Mouse (Mus musculus) liver, embryonic 13.5 days (tissue): ENCODE data around the gene Rac3. TPM values are rescaled to one million over a fixed set of nuclear protein-coding genes. Genes with fewer than 3 reads are reported as not detected.

ENCODE experiments used
- ATAC-seq: fragments of 200-750 bp; cut with Nextera tagmentation; 2 replicates; pipeline ENCODE4 v1.8.0; 2017; ENCODE audit warnings: low read depth, mild to moderate bottlenecking, moderate number of reproducible peaks, moderate library complexity
- DNase-seq: peaks from one replicate; pipeline ENCODE4 v3.0.0; 2022
- H3K27ac ChIP-seq: fragments of 300-500 bp; sonication (generic); 2 replicates; pipeline ENCODE4 v1.5.1; 2015; ENCODE audit warnings: moderate library complexity, mild to moderate bottlenecking, inconsistent platforms
- H3K27me3 ChIP-seq: fragments of 300-500 bp; sonication (generic); 2 replicates; pipeline ENCODE4 v1.6.1; 2015; ENCODE audit warnings: mild to moderate bottlenecking, inconsistent platforms
- H3K36me3 ChIP-seq: fragments of 300-500 bp; sonication (generic); 2 replicates; pipeline ENCODE4 v1.6.1; 2015; ENCODE audit warnings: mild to moderate bottlenecking, inconsistent platforms
- H3K4me1 ChIP-seq: fragments of 300-500 bp; sonication (generic); replicated peaks from 2 replicates; pipeline ENCODE4 v1.6.1; 2015; ENCODE audit warnings: inconsistent platforms
- H3K4me2 ChIP-seq: fragments of 300-500 bp; sonication (generic); 2 replicates; pipeline ENCODE4 v1.6.1; 2015; ENCODE audit warnings: inconsistent platforms, mild to moderate bottlenecking, moderate library complexity
- H3K4me3 ChIP-seq: fragments of 300-500 bp; sonication (generic); replicated peaks from 2 replicates; pipeline ENCODE4 v1.5.1; 2015; ENCODE audit warnings: mild to moderate bottlenecking, inconsistent platforms
- H3K9ac ChIP-seq: fragments of 300-500 bp; sonication (generic); 2 replicates; pipeline ENCODE4 v1.6.1; 2015; ENCODE audit warnings: mild to moderate bottlenecking, inconsistent platforms
- H3K9me3 ChIP-seq: fragments of 300-500 bp; sonication (generic); replicated peaks from 2 replicates; pipeline ENCODE4 v1.6.1; 2016; ENCODE audit warnings: inconsistent platforms
- WGBS: fragments of 180-500 bp; shearing (Covaris S2); methylation state at CpG from one replicate; pipeline ENCODE4 v1.1.7; 2015; ENCODE audit not compliant: insufficient replicate concordance; 5-methylcytosine and 5-hydroxymethylcytosine counted together
- polyA plus RNA-seq: library from polyadenylated mRNA; unstranded; fragments of >200 nt; fragmentation: Nextera tagmentation; extraction: Ambion mirVana; gene quantifications from 2 replicates; pipeline ENCODE4 v1.2.1, GENCODE M21; 2015

The Rac3 gene
- polyA plus RNA-seq, 1 experiment from 2014 or later = 2.3 TPM

DNA sequence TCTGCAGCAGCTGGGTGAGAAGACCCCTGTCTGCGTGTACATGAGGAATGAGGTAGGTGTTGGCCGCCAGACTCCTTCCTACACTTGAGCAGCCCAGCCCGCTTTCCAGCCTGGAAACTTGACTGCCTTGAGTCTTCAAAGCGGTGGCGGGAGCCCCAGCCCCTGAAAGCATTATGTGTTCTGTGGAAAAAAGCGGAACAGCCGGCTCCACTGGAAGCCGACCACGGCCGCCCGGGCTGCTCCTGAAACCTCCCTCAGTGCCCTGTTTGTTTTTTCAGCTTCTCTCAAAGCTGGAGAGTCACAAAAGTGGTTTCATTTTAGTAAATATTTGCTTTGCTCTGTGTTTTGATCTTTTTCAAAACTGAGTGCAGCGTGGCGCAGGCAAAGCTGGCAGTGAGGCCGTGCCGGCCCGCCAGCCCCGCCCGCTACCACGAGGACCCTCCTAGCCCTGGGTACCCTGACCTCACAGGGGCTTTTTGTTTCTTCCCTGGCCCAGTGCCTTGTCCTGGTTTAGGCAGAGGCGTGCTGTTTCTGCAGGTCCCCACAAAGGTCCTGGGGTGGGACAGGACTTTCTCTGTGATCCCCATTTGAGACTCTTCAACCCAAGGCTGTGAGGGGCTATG lies 34.5 kb upstream of the Rac3 start:
- Histone ChIP-seq H3K36me3 (peaks cover 43% of the 10 kb centered on the region), H3K4me1 (0 out of 2 replicates have a peak, but pooled peaks cover 3% of the 10 kb centered on the region), H3K9me3 (no peaks in the 10 kb centered on the region), H3K9ac (no peak overlapping the region), H3K27me3 (no peaks in the 10 kb centered on the region), H3K27ac (no peak overlapping the region), H3K4me2 (no peak overlapping the region), H3K4me3 (no peak overlapping the region)
- no peak for DNase-seq
- 82% methylated on average over 20 of the region's 20 CpGs for WGBS
- ATAC-seq = no peak

DNA sequence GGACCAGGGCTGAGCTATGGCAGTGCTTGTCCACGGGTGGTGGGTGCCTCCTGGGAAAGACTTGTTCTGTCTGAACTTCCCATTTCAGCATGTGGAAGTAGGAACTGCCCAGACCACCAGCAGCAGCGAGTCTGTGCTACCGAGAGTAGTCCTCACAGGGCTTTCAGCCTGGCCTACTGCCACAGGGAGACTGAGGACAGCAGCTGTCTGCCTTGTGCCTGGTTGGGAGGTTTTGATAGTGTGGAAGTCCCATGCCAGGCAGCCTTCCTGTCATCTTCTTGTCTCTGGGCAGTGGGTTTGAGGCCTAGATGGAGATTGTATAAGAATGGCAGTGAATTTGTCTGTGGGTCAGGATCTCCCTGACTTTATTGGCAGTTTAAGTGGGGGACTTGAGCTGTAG lies 31.9 kb upstream of the Rac3 start:
- Histone ChIP-seq H3K9me3 (no peaks in the 10 kb centered on the region), H3K4me2 (no peak overlapping the region), H3K36me3 (peaks cover 43% of the 10 kb centered on the region), H3K4me1 (0 out of 2 replicates have a peak, but pooled peaks cover 3% of the 10 kb centered on the region), H3K27ac (no peak overlapping the region), H3K27me3 (no peaks in the 10 kb centered on the region), H3K4me3 (no peak overlapping the region), H3K9ac (no peak overlapping the region)
- 50% methylated on average over 3 of the region's 3 CpGs for WGBS
- ATAC-seq (no peak), DNase-seq (no peak)

DNA sequence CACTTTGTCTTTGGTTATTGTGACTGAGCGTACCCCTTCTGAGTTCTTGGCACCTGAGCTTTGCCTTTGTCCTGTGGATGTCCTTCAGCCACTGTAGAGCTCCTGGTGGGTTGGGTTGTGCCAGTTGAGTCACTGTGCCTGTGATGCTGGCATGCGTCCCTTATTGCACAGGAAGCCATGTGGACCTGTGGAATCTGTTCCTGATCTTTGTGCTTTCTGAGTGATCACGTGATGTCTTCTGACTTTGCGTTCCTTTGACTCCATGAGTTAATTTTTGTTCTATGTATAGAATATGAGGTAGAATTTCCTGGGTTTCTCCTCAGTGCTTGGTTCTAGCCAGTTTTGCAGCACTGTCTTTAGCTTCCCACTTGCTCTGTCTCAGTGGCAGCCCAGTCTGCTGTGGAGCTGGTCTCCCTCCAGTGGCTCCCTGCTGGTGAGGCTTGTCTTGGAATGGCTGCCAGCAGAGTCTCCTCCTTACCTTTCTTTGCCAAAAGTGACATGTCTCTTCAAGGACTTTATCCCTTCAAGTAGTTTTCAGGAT lies 28.7 kb upstream of the Rac3 start:
- WGBS = 86% methylated on average over 4 of the region's 4 CpGs
- DNase-seq = no peak

DNA sequence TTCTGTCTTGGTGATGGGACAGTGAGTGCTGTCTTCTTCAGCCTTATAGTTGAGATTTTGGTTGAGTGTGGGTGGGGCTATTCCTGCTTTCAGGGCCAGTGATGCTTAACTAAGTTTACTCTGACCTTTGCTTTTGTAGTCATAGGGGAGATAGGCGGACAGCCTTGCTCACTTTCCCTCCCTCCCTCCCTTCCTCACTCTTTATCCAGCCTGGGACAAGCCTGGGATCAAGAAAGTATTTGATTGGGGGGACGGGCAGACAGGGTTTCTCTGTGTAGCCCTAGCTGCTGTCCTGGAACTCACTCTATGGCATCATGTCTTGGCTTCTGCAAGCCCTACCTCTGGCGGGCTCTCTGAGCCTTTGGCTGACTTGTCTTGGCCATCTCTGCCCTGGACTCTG lies 27.8 kb upstream of the Rac3 start:
- H3K9me3 ChIP-seq = 0 out of 2 replicates have a peak, but pooled peaks cover 4% of the 10 kb centered on the region

More for the DNA sequence above, 28.7 kb upstream of the Rac3 start:
- H3K36me3 ChIP-seq = peaks cover 43% of the 10 kb centered on the region
- H3K27ac ChIP-seq = no peak overlapping the region
- no peak overlapping the region for H3K4me3 ChIP-seq
- no peak overlapping the region for H3K4me2 ChIP-seq
- H3K9me3 ChIP-seq = 0 out of 2 replicates have a peak, but pooled peaks cover 4% of the 10 kb centered on the region
- no peaks in the 10 kb centered on the region for H3K27me3 ChIP-seq
- ATAC-seq = no peak
- 0 out of 2 replicates have a peak, but pooled peaks cover 13% of the 10 kb centered on the region for H3K4me1 ChIP-seq
- no peak overlapping the region for H3K9ac ChIP-seq

DNA sequence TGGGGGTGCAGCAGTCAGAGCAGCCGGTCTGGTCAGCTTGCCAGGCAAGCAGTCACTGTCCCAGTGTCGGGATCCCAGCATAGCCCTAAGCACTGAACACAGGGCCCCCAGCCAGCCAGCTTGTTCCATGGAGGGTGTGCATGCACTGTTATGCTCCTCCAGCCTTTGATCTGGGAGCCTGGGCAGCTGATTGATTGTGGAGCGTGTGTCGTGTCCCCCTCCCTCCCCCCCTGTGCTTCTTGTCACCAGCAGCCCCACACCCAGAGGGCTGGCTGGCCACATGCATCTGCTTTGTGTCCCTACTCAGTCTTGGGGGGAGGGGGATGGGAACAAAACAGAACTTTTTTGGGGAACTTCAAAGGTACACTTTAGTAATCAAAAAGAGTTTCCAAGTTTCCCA lies 26.1 kb upstream of the Rac3 start:
- no peak overlapping the region for H3K4me3 ChIP-seq
- no peak overlapping the region for H3K27ac ChIP-seq
- H3K4me2 ChIP-seq = no peak overlapping the region
- H3K36me3 ChIP-seq = peaks cover 31% of the 10 kb centered on the region
- no peak overlapping the region for H3K9ac ChIP-seq
- ATAC-seq = no peak
- no peaks in the 10 kb centered on the region for H3K27me3 ChIP-seq
- H3K4me1 ChIP-seq = 0 out of 2 replicates have a peak, but pooled peaks cover 13% of the 10 kb centered on the region
- H3K9me3 ChIP-seq = 0 out of 2 replicates have a peak, but pooled peaks cover 4% of the 10 kb centered on the region
- no peak for DNase-seq
- WGBS = 65% methylated on average over 4 of the region's 4 CpGs

More for the DNA sequence above, 27.8 kb upstream of the Rac3 start:
- Histone ChIP-seq H3K4me3 (no peak overlapping the region), H3K27ac (no peak overlapping the region), H3K36me3 (peaks cover 35% of the 10 kb centered on the region), H3K27me3 (no peaks in the 10 kb centered on the region), H3K4me1 (0 out of 2 replicates have a peak, but pooled peaks cover 13% of the 10 kb centered on the region), H3K9ac (no peak overlapping the region), H3K4me2 (no peak overlapping the region)
- WGBS = 67% methylated on average over 3 of the region's 3 CpGs
- ATAC-seq = no peak
- no peak for DNase-seq

DNA sequence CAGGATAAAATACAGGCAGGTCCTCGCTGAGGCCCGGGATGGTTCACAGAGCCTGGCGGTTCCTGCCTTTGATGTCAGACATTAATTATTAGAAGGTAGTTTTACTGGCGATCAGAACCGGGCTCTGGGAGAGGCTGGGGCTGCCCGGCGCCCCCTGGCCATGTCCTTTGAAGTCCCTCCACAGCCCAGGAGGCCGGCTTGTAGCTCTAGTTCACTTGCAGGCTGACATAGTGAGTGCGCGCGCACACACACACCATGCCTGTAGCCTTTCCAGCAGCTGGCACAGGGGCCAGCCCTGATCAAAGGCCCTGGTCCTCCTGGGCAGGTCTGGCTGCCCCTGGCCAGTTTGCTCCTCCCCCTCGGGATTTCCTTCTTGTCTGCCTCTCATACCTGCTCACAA lies 25.6 kb upstream of the Rac3 start:
- no peaks in the 10 kb centered on the region for H3K27me3 ChIP-seq
- no peak overlapping the region for H3K4me3 ChIP-seq
- no peak overlapping the region for H3K27ac ChIP-seq
- ATAC-seq = no peak
- H3K4me1 ChIP-seq = 0 out of 2 replicates have a peak, but pooled peaks cover 13% of the 10 kb centered on the region
- H3K9ac ChIP-seq = no peak overlapping the region
- H3K9me3 ChIP-seq = 0 out of 2 replicates have a peak, but pooled peaks cover 4% of the 10 kb centered on the region
- peaks cover 27% of the 10 kb centered on the region for H3K36me3 ChIP-seq
- no peak overlapping the region for H3K4me2 ChIP-seq
- DNase-seq = no peak
- WGBS = 78% methylated on average over 12 of the region's 12 CpGs

DNA sequence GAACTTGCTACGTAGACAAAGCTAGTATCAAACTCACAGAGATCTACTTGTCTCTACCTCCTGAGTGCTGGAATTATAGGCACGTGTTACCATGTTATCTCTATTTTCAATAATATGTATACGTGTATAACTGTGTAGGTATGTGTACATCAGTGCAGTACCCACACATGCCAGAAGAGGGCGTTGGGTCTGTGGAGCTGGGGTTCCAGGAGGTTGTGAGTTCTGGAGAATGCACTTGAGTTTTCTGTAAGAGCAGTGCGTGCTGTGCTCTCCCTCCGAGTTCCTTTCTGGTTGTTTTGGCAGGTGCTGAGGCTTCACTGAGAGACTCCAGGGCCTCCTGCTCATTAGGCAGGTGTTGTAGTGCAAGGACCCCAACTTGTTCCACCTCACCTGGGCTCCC lies 24.7 kb upstream of the Rac3 start:
- H3K9me3 ChIP-seq = 0 out of 2 replicates have a peak, but pooled peaks cover 4% of the 10 kb centered on the region

DNA sequence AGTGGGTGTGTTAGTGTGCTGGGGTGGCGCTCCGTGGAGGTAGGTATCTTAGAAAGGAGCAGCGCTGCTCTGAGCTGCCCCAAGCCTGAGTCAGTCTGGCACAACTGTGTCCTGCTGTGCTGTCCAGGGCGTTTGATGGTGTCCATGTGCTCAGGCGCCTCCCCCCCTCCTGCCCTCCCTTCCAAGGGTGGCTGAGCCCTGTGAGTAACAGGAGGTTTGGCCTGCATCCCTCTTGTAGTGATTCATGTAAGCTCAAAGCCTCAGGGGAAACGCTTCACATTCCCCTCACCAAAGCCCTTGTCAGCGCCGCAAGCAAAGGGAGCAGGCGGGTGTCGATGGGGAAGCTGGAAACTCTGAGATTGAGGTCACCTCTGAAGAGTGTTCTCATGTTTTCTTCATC lies 23.5 kb upstream of the Rac3 start:
- ATAC-seq = no peak

More for the DNA sequence above, 24.7 kb upstream of the Rac3 start:
- 0 out of 2 replicates have a peak, but pooled peaks cover 11% of the 10 kb centered on the region for H3K4me1 ChIP-seq
- DNase-seq (no peak), ATAC-seq (no peak)
- H3K9ac ChIP-seq = no peak overlapping the region
- H3K36me3 ChIP-seq = peaks cover 33% of the 10 kb centered on the region
- no peaks in the 10 kb centered on the region for H3K27me3 ChIP-seq
- H3K4me3 ChIP-seq = no peak overlapping the region
- WGBS = 79% methylated on average over 6 of the region's 6 CpGs
- no peak overlapping the region for H3K27ac ChIP-seq
- H3K4me2 ChIP-seq = no peak overlapping the region

DNA sequence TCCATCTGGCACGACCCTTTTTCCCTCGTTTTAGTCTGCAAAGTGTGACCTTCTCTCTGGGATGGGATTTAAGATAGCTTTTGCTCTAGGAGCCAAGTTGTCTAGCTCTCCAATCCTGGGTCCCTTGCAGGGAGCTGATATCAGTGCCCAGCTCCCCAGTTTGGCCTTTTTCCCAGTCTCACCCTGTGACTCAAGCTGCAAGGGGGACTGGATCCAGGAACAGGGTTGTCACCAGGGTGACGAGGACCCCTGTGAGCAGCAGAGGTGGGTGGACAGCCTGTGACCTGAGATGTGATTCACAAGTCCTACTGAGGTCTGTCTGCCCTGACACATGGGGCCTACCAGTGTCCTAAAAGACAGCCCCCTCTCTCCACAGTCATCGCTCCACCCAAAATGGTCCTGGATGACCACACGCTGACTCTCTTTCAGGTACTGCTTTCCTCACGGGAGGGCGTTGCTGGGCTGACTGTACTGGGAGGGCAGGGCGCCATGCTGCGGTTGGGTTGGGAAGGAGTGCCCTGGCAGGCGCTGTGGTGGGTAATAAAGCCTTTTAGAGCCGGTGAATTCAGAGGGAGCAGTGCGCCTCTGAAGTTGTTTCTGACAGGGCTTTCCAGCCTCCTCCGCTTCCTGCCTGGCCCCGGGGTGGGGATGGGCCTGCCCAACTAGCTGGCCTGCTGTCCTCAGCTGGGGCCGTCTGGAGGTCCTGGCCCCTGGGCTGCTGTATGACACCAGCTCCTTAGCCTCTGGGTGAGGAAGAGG lies 17.4 kb upstream of the Rac3 start:
- ATAC-seq (no peak), DNase-seq (no peak)
- Histone ChIP-seq H3K4me2 (no peak overlapping the region), H3K36me3 (peaks cover 34% of the 10 kb centered on the region), H3K9ac (no peak overlapping the region), H3K9me3 (no peaks in the 10 kb centered on the region), H3K27me3 (no peaks in the 10 kb centered on the region), H3K4me3 (no peak overlapping the region), H3K4me1 (peaks cover 10% of the 10 kb centered on the region), H3K27ac (no peak overlapping the region)
- 76% methylated on average over 15 of the region's 15 CpGs for WGBS

More for the DNA sequence above, 23.5 kb upstream of the Rac3 start:
- H3K4me1 ChIP-seq = 0 out of 2 replicates have a peak, but pooled peaks cover 10% of the 10 kb centered on the region
- H3K9ac ChIP-seq = no peak overlapping the region
- H3K9me3 ChIP-seq = 0 out of 2 replicates have a peak, but pooled peaks cover 4% of the 10 kb centered on the region
- DNase-seq = no peak
- H3K27me3 ChIP-seq = no peaks in the 10 kb centered on the region
- no peak overlapping the region for H3K27ac ChIP-seq
- peaks cover 42% of the 10 kb centered on the region for H3K36me3 ChIP-seq
- WGBS = 82% methylated on average over 10 of the region's 10 CpGs
- H3K4me3 ChIP-seq = no peak overlapping the region
- no peak overlapping the region for H3K4me2 ChIP-seq

DNA sequence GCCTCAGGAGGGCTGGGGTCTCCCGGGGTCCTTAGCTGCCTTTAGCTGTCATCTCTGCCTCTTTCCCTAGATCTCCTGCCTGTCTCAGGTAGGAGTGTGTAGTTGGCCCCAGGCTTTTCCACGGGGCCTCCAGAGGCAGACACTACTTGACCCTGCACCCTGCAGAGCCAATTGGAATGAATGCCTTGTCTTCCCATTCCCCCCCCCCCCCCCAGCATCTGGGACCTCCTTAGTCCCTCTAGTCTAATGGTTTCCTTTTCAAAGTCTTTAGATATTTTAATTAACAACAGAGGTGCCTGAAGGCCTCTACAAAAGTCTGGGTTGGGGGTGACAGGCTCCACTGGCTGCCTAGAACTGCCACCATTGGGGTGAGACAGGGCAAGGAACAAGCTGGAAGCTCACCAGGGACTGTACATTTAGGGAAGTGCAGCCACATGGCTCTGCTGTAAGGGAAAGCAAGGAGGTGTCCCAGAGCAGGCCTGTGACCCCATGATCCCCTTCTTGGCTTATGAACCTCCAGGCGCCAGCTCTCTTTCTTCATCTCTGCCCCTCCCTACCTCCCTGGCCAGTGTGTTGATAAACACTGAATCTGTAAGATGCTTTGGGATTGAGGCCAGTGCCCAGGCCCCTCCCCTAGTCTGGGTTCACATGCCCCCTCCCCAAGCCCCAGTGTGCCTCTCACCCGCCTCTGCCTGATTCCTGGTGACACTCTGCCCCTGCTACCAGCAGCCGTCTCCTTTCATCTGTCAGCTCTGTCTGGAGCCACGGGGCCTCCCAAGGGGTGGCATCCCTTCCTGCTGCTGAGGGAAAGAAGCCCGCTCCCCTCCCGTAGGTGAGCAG lies 16.6 kb upstream of the Rac3 start:
- Histone ChIP-seq H3K36me3 (peaks cover 35% of the 10 kb centered on the region), H3K9ac (no peak overlapping the region), H3K4me3 (no peak overlapping the region), H3K27me3 (no peaks in the 10 kb centered on the region), H3K4me1 (peaks cover 10% of the 10 kb centered on the region), H3K27ac (no peak overlapping the region), H3K9me3 (no peaks in the 10 kb centered on the region), H3K4me2 (no peak overlapping the region)
- no peak for DNase-seq
- no peak for ATAC-seq
- WGBS = 53% methylated on average over 8 of the region's 8 CpGs

DNA sequence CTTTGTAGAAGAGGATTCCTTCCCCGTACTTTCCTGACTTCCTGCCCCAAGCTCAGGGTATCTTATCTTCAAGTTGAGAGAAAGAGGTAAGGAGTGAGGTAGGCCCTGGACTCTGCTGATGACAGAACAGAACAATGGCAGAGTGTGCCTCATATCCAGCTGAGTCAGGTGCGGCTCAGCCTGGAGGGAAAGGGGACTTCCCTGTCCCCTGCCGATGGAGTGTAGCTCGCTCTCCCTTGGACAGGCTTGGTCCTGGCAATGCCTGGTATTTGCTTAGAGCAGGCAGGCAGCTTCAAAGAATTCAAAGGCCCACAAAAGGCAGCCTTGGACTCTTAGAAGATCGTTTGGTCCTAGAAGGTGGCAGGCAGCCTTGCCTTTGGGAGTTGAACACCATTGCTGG lies 15.2 kb upstream of the Rac3 start:
- no peak overlapping the region for H3K27ac ChIP-seq
- no peak for ATAC-seq
- peaks cover 10% of the 10 kb centered on the region for H3K4me1 ChIP-seq
- H3K4me2 ChIP-seq = no peak overlapping the region
- peaks cover 41% of the 10 kb centered on the region for H3K36me3 ChIP-seq
- H3K27me3 ChIP-seq = no peaks in the 10 kb centered on the region
- no peak for DNase-seq
- WGBS = 68% methylated on average over 5 of the region's 5 CpGs
- H3K9me3 ChIP-seq = no peaks in the 10 kb centered on the region
- no peak overlapping the region for H3K9ac ChIP-seq
- no peak overlapping the region for H3K4me3 ChIP-seq
